Mouse (Mus musculus): Measurements from ENCODE around the gene Hist2h2ab.
"Not testable (repeated sequence)": the region's sequence is repeated elsewhere in the genome, so short reads cannot be mapped to it uniquely, and the experiment has no call there.

The Hist2h2ab gene

GRCm38 (mm10) chr3:96219661-96220130 lies at the start of gene Hist2h2ab, which contains the start of gene Bola1:
Hist2h2ab (plus strand) TSS chr3:96219865.
Bola1 (minus strand) TSS chr3:96219709.
- ATAC-seq (ENCODE audit: insufficient number of reproducible peaks, low FRiP score, low TSS enrichment): peak; percentile 89

DNA sequence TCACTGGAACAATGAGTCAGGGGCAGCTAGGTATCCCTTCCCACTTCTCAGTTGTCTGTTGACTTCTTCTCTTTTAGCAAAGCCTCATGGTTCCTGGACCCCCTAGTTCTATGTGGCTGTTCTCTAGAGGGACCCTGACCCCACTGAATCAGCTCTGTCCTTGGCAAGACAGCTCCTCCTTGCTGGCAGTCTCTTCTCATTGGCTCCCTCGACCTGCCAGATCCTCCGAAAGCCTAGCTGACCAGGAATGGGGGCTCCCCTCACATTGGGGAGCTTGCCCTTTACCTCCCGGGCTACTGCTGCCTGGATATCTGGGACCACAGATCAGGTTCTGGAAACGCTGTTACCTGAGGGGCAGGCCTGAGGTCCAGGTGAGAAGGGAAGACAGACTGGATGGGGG lies 49.4 kb upstream of the Hist2h2ab start:
- no peak for ATAC-seq (ENCODE audit: insufficient number of reproducible peaks, low FRiP score, low TSS enrichment)

- no peak for ATAC-seq (ENCODE audit: insufficient number of reproducible peaks, low FRiP score, low TSS enrichment)
These were observed 48.6 kb upstream of the Hist2h2ab start for GRCm38 (mm10) chr3:96170976-96171545.

- no peak; the same call in 1 of the 2 replicates for ATAC-seq (ENCODE audit: insufficient number of reproducible peaks, low FRiP score, low TSS enrichment)
These were observed 48.0 kb upstream of the Hist2h2ab start for GRCm38 (mm10) chr3:96171583-96172196.

GRCm38 (mm10) chr3:96172197-96173178 lies 47.2 kb upstream of the Hist2h2ab start, which contains the start of gene Sf3b4:
Sf3b4 (plus strand) TSS chr3:96172332.
- ATAC-seq (ENCODE audit: insufficient number of reproducible peaks, low FRiP score, low TSS enrichment): peak; percentile 84

DNA sequence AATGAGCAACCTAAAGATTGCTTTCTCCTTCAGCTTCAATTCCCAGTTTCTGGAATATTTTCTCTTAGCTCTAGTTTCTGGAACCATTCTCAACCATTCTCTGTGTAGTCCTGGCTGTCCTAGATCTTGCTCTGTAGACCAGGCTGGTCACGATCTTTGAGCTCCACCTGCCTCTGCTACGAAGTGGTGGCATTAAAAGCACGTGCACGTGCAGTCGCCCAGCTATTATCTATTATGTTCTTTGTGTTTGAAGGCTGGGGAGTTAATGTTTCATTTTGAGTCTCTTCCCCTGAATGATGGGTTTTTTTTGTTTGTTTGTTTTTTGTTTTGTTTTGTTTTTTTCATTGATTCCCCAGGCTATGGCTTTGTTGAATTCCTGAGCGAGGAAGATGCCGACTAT lies 46.5 kb upstream of the Hist2h2ab start:
- no peak for ATAC-seq (ENCODE audit: insufficient number of reproducible peaks, low FRiP score, low TSS enrichment)

GRCm38 (mm10) chr3:96174042-96174441 lies 45.6 kb upstream of the Hist2h2ab start:
- not testable (repeated sequence) for ATAC-seq (ENCODE audit: insufficient number of reproducible peaks, low FRiP score, low TSS enrichment)

GRCm38 (mm10) chr3:96175251-96175650 lies 44.4 kb upstream of the Hist2h2ab start:
- ATAC-seq (ENCODE audit: insufficient number of reproducible peaks, low FRiP score, low TSS enrichment): no peak

DNA sequence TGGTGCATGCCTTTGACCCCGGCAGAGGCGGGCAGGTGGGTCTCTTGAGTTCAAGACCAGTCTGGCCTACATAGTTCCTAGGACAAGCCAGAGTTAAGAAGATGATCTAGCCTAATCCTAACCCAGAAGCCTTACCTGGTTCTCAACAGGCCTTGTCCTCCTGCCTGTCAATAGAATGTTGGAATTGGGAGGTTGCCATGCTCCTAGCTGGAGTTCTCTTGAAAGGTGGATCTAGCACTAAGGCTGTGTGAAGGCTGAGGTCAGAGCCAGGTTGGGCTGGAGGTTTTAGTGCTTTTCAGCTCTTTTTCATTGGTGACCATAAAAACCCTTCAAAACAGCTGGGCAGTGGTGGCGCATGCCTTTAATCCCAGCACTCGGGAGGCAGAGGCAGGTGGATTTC lies 41.2 kb upstream of the Hist2h2ab start:
- ATAC-seq (ENCODE audit: insufficient number of reproducible peaks, low FRiP score, low TSS enrichment): no peak

- ATAC-seq (ENCODE audit: insufficient number of reproducible peaks, low FRiP score, low TSS enrichment): no peak
These were observed 40.8 kb upstream of the Hist2h2ab start for GRCm38 (mm10) chr3:96178902-96179301.

DNA sequence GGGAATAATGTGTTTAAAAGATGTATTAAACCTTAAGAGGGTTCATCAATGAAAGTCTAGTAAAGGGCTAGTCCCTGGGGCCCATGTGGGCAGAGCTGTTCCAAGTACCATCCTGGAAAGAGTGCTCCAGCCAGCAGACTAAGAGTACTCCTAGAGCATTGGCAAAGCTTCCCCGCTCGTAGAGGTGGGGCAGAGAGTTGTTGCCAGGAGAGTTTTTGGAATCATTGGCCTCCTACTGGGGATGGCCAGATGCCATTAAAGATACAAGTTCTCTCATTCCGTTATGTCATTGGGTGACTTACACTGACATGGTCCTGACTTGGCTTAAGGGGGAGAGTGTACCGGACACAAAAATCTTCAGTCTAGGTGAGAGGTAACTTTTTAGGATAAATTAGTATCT lies 40.1 kb upstream of the Hist2h2ab start:
- no peak for ATAC-seq (ENCODE audit: insufficient number of reproducible peaks, low FRiP score, low TSS enrichment)

DNA sequence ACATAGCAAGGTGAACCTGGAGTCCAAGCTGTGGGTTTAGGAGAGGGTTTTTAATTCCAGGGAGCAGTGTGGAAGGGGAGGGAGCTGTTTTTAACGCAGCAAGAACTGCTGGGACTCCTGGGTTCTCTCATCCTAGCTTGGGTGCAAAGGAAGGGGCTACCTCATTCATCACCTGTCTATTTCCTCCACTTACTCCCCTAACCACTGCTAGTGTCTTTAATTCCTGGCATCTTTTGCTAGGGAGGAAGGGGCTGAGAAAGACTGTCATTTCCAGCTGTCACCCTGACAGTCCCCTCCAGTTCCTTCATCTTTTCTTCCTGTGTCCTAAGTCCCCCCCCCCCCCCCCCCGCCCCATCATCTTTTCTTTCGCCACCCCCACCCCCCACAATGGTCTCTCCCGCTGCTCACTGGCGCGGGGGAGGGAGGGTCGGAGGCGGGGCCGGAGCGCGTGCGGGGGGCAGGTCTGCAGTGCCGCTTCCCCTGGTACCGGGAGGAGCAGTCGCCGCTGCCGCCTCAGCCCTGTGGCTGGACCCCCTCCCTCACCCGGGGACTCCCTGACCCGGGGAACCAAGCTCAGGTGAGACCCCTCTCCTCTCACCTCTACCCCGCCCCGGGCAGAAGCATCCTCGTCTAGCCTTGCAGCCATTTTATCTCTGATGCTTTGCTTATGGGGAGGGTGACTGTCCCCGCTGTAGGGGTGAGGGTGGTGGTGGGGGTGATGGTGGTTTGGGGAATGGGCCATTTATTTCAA lies 38.8 kb upstream of the Hist2h2ab start, which contains the start of gene Sv2a:
Sv2a (plus strand) TSS at position 425 of the 751 bp plus-strand sequence.
- peak; percentile 31; the same call in 1 of the 2 replicates for ATAC-seq (ENCODE audit: insufficient number of reproducible peaks, low FRiP score, low TSS enrichment)

DNA sequence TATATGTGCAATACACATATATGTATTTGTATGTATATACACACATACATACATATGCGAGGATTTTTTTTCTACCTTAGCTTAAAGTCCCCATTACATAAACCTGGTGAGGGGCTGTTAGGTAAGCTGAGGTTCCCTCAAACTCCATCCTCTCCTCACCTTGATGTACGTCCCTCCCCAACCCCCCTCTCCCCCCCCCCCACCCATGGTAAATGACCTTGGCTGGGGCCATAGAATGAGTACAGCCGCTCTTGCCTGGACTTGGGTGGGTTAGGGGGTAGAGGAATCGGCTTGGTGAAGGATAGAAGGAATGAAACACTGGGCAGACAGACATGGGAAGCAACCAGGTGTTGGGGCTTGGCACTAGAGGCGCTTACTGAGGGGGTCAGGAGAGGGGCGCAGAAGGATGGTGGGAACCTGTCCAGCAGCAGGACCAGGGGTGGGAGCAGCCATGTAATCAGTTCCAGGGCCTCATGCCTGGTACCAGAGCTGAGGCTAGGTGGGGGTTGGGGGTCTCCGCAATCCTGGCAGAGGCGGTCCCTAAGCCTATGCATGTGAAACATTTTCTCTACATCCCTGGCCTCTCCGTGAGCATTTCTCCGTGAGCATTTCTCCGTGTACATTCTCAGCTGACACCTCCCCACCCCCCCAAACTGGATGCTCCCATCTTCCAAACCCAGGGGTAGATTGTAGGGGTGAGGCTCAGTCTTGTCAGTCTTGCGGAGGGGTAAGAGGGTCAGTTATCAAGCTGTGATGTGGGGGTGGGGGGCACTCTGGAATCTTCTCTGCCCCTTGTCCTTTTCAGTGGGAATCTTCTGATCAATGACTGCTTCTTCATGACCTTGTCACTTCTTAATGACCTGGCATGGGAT lies 37.9 kb upstream of the Hist2h2ab start:
- 0 out of 2 replicates have a peak, but pooled peaks have one; percentile 13 for ATAC-seq (ENCODE audit: insufficient number of reproducible peaks, low FRiP score, low TSS enrichment)

DNA sequence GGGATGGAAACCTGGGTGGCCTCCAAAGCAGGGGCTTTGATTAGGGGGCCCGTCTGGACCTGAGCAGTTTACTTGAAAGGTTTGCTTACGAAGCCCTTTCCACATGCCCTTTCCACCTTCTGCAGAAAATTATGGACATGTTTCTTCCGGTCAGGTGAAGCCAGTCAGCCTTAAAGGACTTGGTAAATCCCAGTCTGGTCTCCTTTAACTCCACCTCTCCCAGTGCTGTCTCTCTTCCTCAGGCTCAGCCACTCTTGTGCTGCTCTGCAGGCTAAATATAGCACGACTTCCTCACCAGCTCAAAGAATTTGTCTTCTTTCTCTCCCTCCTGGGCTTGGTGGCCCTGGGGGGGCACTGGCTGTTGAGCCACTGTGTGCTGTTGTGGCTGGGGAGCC lies 37.3 kb upstream of the Hist2h2ab start:
- 0 out of 2 replicates have a peak, but pooled peaks have one; percentile 45 for ATAC-seq (ENCODE audit: insufficient number of reproducible peaks, low FRiP score, low TSS enrichment)

GRCm38 (mm10) chr3:96192977-96193376 lies 26.7 kb upstream of the Hist2h2ab start:
- ATAC-seq (ENCODE audit: insufficient number of reproducible peaks, low FRiP score, low TSS enrichment): no peak

DNA sequence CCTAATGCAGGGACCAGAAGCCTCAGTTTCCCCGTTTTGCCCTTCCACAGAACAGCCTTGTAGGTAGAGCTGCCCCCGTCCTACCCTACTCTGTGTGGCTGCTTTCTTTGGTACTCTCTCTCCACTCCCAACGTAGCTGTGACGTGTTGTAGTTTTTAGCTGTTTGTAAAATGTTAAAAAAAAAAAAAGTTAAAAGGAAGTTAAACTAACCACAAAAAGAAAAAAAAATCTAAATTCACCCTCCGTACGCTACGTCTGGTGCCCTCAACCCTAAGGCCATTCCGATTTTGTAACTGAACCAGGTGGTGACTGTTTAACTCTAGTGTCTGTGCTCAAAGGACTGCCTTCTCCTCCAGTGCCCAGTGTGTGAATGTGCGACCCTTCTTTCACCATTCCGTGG lies 24.7 kb upstream of the Hist2h2ab start:
- no peak for ATAC-seq (ENCODE audit: insufficient number of reproducible peaks, low FRiP score, low TSS enrichment)

GRCm38 (mm10) chr3:96195616-96196313 lies 23.9 kb upstream of the Hist2h2ab start:
- no peak for ATAC-seq (ENCODE audit: insufficient number of reproducible peaks, low FRiP score, low TSS enrichment)

- ATAC-seq (ENCODE audit: insufficient number of reproducible peaks, low FRiP score, low TSS enrichment): no peak
These were observed 23.1 kb upstream of the Hist2h2ab start for GRCm38 (mm10) chr3:96196437-96197128.
